Mouse (Mus musculus) liver, embryonic 13.5 days (tissue): ENCODE data around the gene Rbm47. TPM values are rescaled to one million over a fixed set of nuclear protein-coding genes. Genes with fewer than 3 reads are reported as not detected.

Experiments
- ATAC-seq: fragments of 200-750 bp; cut with Nextera tagmentation; 2 replicates; pipeline ENCODE4 v1.8.0; 2017; ENCODE audit warnings: low read depth, mild to moderate bottlenecking, moderate number of reproducible peaks, moderate library complexity
- DNase-seq: peaks from one replicate; pipeline ENCODE4 v3.0.0; 2022
- H3K27ac ChIP-seq: fragments of 300-500 bp; sonication (generic); 2 replicates; pipeline ENCODE4 v1.5.1; 2015; ENCODE audit warnings: moderate library complexity, mild to moderate bottlenecking, inconsistent platforms
- H3K27me3 ChIP-seq: fragments of 300-500 bp; sonication (generic); 2 replicates; pipeline ENCODE4 v1.6.1; 2015; ENCODE audit warnings: mild to moderate bottlenecking, inconsistent platforms
- H3K36me3 ChIP-seq: fragments of 300-500 bp; sonication (generic); 2 replicates; pipeline ENCODE4 v1.6.1; 2015; ENCODE audit warnings: mild to moderate bottlenecking, inconsistent platforms
- H3K4me1 ChIP-seq: fragments of 300-500 bp; sonication (generic); replicated peaks from 2 replicates; pipeline ENCODE4 v1.6.1; 2015; ENCODE audit warnings: inconsistent platforms
- H3K4me2 ChIP-seq: fragments of 300-500 bp; sonication (generic); 2 replicates; pipeline ENCODE4 v1.6.1; 2015; ENCODE audit warnings: inconsistent platforms, mild to moderate bottlenecking, moderate library complexity
- H3K4me3 ChIP-seq: fragments of 300-500 bp; sonication (generic); replicated peaks from 2 replicates; pipeline ENCODE4 v1.5.1; 2015; ENCODE audit warnings: mild to moderate bottlenecking, inconsistent platforms
- H3K9ac ChIP-seq: fragments of 300-500 bp; sonication (generic); 2 replicates; pipeline ENCODE4 v1.6.1; 2015; ENCODE audit warnings: mild to moderate bottlenecking, inconsistent platforms
- H3K9me3 ChIP-seq: fragments of 300-500 bp; sonication (generic); replicated peaks from 2 replicates; pipeline ENCODE4 v1.6.1; 2016; ENCODE audit warnings: inconsistent platforms
- WGBS: fragments of 180-500 bp; shearing (Covaris S2); methylation state at CpG from one replicate; pipeline ENCODE4 v1.1.7; 2015; ENCODE audit not compliant: insufficient replicate concordance; 5-methylcytosine and 5-hydroxymethylcytosine counted together
- microRNA-seq: library from miRNA; unstranded; fragments of <30 nt; microRNA quantifications from one replicate; pipeline ENCODE4, GENCODE M21; 2016
- polyA plus RNA-seq: library from polyadenylated mRNA; unstranded; fragments of >200 nt; fragmentation: Nextera tagmentation; extraction: Ambion mirVana; gene quantifications from 2 replicates; pipeline ENCODE4 v1.2.1, GENCODE M21; 2015

Gene Rbm47
- polyA plus RNA-seq, 1 experiment from 2014 or later: 8.1 TPM

DNA sequence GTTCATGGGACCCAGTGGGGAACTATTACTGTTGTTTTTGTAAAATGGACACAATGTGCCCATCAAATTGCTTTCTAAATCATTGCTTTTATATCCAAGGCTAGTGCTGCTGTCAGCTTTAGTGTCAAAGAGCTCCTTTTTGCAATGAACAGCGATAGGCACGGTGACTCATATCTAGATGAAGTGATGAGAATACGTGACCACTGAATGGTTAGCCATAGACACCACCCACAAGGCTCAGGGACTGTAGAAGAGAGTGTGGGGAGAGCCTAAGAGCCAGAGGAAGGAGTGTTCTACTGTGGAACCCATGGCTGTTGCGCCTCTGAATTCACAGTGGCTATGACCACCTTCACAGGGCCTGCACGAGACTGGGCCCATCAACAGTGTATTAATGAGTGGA lies 186.5 kb downstream of the Rbm47 start:
- Histone ChIP-seq H3K4me2 (no peak overlapping the region), H3K27ac (no peak overlapping the region), H3K36me3 (no peaks in the 10 kb centered on the region), H3K9ac (no peak overlapping the region), H3K27me3 (no peaks in the 10 kb centered on the region), H3K4me3 (no peak overlapping the region), H3K9me3 (no peaks in the 10 kb centered on the region), H3K4me1 (no peaks in the 10 kb centered on the region)
- ATAC-seq (no peak), DNase-seq (no peak)
- 69% methylated on average over 5 of the region's 5 CpGs for WGBS

DNA sequence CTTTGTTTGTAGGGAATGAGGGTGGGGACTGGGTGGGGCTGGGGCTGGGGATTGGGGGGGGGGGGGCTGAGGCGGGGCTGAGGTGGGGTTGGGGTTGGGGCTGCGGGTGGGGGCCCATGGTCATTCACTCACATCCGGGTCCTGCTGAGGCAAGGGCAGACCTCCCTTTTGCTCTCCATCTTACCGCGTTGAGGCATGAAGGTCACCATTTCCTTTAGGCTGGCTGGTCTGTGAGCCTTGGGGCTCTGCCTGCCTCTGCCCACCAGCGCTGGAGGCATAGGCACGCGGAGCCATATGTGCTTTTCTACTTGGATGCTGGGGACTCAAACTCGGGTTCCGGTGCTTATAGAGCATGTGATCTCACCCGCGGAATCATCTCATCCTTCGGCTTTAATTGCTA lies 197.2 kb downstream of the Rbm47 start:
- Histone ChIP-seq H3K27ac (no peak overlapping the region), H3K27me3 (no peaks in the 10 kb centered on the region), H3K36me3 (no peaks in the 10 kb centered on the region), H3K4me2 (no peak overlapping the region), H3K9ac (no peak overlapping the region), H3K9me3 (no peaks in the 10 kb centered on the region), H3K4me3 (no peak overlapping the region), H3K4me1 (no peaks in the 10 kb centered on the region)
- WGBS: 77% methylated on average over 13 of the region's 13 CpGs
- DNase-seq (no peak), ATAC-seq (no peak)

DNA sequence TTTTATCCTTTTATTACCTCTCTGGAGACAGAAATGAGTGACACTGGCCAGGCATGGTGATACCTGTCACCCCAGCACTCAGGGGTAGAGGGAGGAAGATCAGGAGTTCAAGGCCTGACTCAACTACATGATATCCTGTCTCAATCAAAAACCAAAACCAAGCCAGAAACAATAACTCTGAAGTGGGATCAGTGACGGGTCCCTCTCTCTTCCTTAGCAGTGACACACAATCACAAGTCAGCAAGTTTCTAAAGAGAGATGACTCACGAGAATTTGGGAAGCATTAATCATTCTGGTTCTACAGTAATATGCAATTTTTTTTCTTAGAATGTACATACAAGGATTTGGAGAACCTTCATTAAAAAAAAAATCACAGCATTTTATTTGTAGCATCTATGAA lies 199.7 kb downstream of the Rbm47 start:
- Histone ChIP-seq H3K27ac (no peak overlapping the region), H3K27me3 (no peaks in the 10 kb centered on the region), H3K4me3 (no peak overlapping the region), H3K9me3 (no peaks in the 10 kb centered on the region), H3K4me1 (no peaks in the 10 kb centered on the region), H3K4me2 (no peak overlapping the region), H3K36me3 (no peaks in the 10 kb centered on the region), H3K9ac (no peak overlapping the region)
- no peak for DNase-seq
- 44% methylated on average over 2 of the region's 2 CpGs for WGBS
- ATAC-seq: no peak

GRCm38 (mm10) chr5:65968004-65968403 lies 204.9 kb downstream of the Rbm47 start:
- Histone ChIP-seq H3K36me3 (no peaks in the 10 kb centered on the region), H3K27ac (no peak overlapping the region), H3K4me1 (no peaks in the 10 kb centered on the region), H3K9me3 (no peaks in the 10 kb centered on the region), H3K4me3 (no peak overlapping the region), H3K27me3 (no peaks in the 10 kb centered on the region), H3K9ac (no peak overlapping the region), H3K4me2 (no peak overlapping the region)
- ATAC-seq: no peak
- WGBS: 79% methylated on average over 3 of the region's 3 CpGs
- DNase-seq: no peak

DNA sequence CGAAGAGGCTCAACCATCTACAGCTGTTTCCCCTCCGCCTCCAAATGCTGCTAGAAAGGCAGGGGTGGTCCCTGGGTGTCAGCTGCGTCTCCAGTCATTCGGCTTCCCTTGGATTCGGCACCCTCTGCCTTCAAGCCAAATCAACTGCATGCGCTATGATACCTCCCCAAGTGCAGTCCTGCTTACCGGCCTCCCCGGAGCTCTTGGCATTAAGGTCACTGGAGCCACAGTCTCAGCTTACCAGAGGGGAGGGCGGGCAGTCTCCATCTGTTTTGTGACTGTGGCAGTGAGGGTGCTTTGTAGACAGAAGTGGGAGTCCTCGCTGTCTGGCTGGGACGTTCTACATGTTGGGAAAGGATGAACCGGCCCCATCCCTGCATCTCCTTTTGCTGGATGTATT lies 205.8 kb downstream of the Rbm47 start:
- no peak overlapping the region for H3K27ac ChIP-seq
- ATAC-seq (no peak), DNase-seq (no peak)
- no peak overlapping the region for H3K9ac ChIP-seq
- H3K27me3 ChIP-seq: no peaks in the 10 kb centered on the region
- no peaks in the 10 kb centered on the region for H3K36me3 ChIP-seq
- H3K4me3 ChIP-seq: no peak overlapping the region
- 56% methylated on average over 12 of the region's 12 CpGs for WGBS
- no peak overlapping the region for H3K4me2 ChIP-seq
- H3K4me1 ChIP-seq: no peaks in the 10 kb centered on the region
- H3K9me3 ChIP-seq: no peaks in the 10 kb centered on the region

Small RNA genes within 50 kb of the gene (microRNA-seq; reads per million reads assigned to microRNA genes)
- not detected for gene Gm25952

Other genes with a start within 250 kb of the Rbm47 start
- gene Chrna9, start 238.2 kb downstream of the Rbm47 start, polyA plus RNA-seq: not detected in 2 replicates
- not detected in 2 replicates for gene 9130230L23Rik, start 168.8 kb downstream of the Rbm47 start, polyA plus RNA-seq
- gene Nsun7, start 86.8 kb upstream of the Rbm47 start, polyA plus RNA-seq: not detected in 2 replicates